In the genomic region with DNA sequence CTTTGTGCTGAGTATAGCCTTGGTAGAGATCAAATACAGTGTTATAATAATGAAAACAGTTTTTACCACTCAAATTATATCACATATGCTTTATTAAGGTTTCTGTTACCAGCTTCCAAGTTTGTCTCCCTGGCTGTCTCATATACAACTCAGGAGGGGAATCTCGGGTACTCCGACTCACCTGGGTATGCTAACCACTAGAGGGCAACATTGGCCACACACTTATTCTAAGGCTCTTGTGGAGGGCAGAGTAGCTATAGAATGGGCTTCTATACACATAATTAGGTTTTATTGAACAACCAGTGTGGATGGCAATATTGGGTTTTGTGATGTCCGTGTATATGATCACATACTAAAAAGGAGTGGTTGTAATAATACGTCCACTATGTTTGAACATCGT, we compare ENCODE assay signal across 8 mouse cellular contexts. TPM values are rescaled to one million over a fixed set of nuclear protein-coding genes. Genes with fewer than 3 reads are reported as not detected.
A peak's percentile ranks its signal among the peaks of the same experiment; 100 is the strongest.
DNase-seq lines count a peak whose midpoint lies in the region; ATAC-seq and TF ChIP-seq lines count a peak whose summit lies in the region.

No protein-coding gene starts in this region.

- ATAC-seq in forebrain, embryonic 14.5 days = no peak
- no peak; the same call in 1 of the 2 replicates for ATAC-seq in forebrain, embryonic 13.5 days

- no peak overlapping the region for H3K4me3 ChIP-seq in forebrain, embryonic 14.5 days (ENCODE audit: low read depth, low read length)
- H3K4me3 ChIP-seq in forebrain, embryonic 13.5 days = no peak overlapping the region
- H3K4me3 ChIP-seq in lung, adult 2 months (replicated peaks; ENCODE audit: extremely low read depth, low read depth, low read length) = no peak overlapping the region

- no peak overlapping the region for H3K9ac ChIP-seq in forebrain, embryonic 14.5 days (ENCODE audit: low read length)
- no peak overlapping the region for H3K9ac ChIP-seq in forebrain, embryonic 13.5 days

- DNase-seq in forebrain, embryonic 14.5 days (ENCODE audit: low spot score) = peak; percentile 58
- no peak for DNase-seq in lung, adult 2 months
- no peak for DNase-seq in lung, postnatal 14 days
- peak; percentile 8 to 18 for DNase-seq in adrenal gland, postnatal 36 days
- DNase-seq in kidney, adult 8-10 months = peak; percentile 6 to 19
- DNase-seq in retina, postnatal 1 day = peak; percentile 42
- DNase-seq in layer of hippocampus, postnatal 10 days (ENCODE audit: low spot score in 2 of 2) = no peak

- no peak overlapping the region for H3K4me2 ChIP-seq in forebrain, embryonic 14.5 days (ENCODE audit: low read length)
- H3K4me2 ChIP-seq in forebrain, embryonic 13.5 days = no peak overlapping the region

- H3K9me3 ChIP-seq in forebrain, embryonic 14.5 days (replicated peaks; ENCODE audit: control insufficient read depth, low read length) = no peaks in the 10 kb centered on the region
- no peaks in the 10 kb centered on the region for H3K9me3 ChIP-seq in forebrain, embryonic 13.5 days (replicated peaks)

- no peaks in the 10 kb centered on the region for H3K4me1 ChIP-seq in forebrain, embryonic 14.5 days (ENCODE audit: control insufficient read depth, insufficient read depth, low read length)
- H3K4me1 ChIP-seq in forebrain, embryonic 13.5 days = peaks cover 5% of the 10 kb centered on the region; the same call in 1 of the 2 replicates
- H3K4me1 ChIP-seq in lung, adult 2 months (ENCODE audit: control insufficient read depth, insufficient read depth, low read length) = no peaks in the 10 kb centered on the region

- no peak for TF ChIP-seq POLR2A in lung, adult 2 months (IDR thresholded peaks at IDR 0.05; ENCODE audit: borderline replicate concordance, extremely low read depth, low read depth, low read length)

- 46% methylated on average over 5 of the region's 5 CpGs for WGBS in forebrain, embryonic 14.5 days
- 34% methylated on average over 5 of the region's 5 CpGs for WGBS in forebrain, embryonic 13.5 days
- WGBS in lung, adult 2 months = 39% methylated on average over 5 of the region's 5 CpGs

- H3K36me3 ChIP-seq in forebrain, embryonic 14.5 days (ENCODE audit: control insufficient read depth, insufficient read depth, low read length) = no peaks in the 10 kb centered on the region
- H3K36me3 ChIP-seq in forebrain, embryonic 13.5 days (ENCODE audit: poor library complexity, severe bottlenecking) = no peaks in the 10 kb centered on the region

- no peaks in the 10 kb centered on the region for H3K27me3 ChIP-seq in forebrain, embryonic 14.5 days (replicated peaks; ENCODE audit: control insufficient read depth, insufficient read depth, low read length)
- H3K27me3 ChIP-seq in forebrain, embryonic 13.5 days = no peaks in the 10 kb centered on the region

- TF ChIP-seq CTCF in lung, adult 2 months (IDR thresholded peaks at IDR 0.05; ENCODE audit: insufficient read depth, low read length) = peak; percentile 23; the same call in 1 of the 2 replicates

- H3K27ac ChIP-seq in forebrain, embryonic 14.5 days (ENCODE audit: low read depth, low read length) = no peak overlapping the region
- H3K27ac ChIP-seq in forebrain, embryonic 13.5 days = no peak overlapping the region

RNA-seq across cellular contexts. Expression of a gene that starts 47.1 kb away (rescaled TPM):
- 5.9 and 6.9 TPM in 2 replicates for polyA plus RNA-seq in forebrain, embryonic 14.5 days (2014; fragmentation: Nextera tagmentation; extraction: Ambion mirVana)
- polyA plus RNA-seq in forebrain, embryonic 13.5 days (2015; fragmentation: Nextera tagmentation; extraction: Ambion mirVana) = 8.5 and 9.1 TPM in 2 replicates
- polyA plus RNA-seq in lung, adult 2 months (2012; rRNA removed) = 3.2 TPM in 2 replicates
- 10 to 100 TPM in 1 of 2 experiments, 1 to 10 TPM in 1; 7.9 to 12.0 TPM for total RNA-seq in adrenal gland, postnatal 36 days (2021)
- total RNA-seq in layer of hippocampus, postnatal 10 days (2021) = 1 to 10 TPM; 6.8 to 7.2 TPM

Comparison
In these comparisons a context has a peak if more than half of its experiments do, and no peak if none do; other contexts are left out.
1. DNase-seq: peak in forebrain, embryonic 14.5 days (single experiment), adrenal gland, postnatal 36 days (2 of 2), kidney, adult 8-10 months (2 of 2) and retina, postnatal 1 day (single experiment); none in lung, adult 2 months (single experiment), lung, postnatal 14 days (single experiment) and layer of hippocampus, postnatal 10 days (0 of 2).